Mouse (Mus musculus): Measurements from ENCODE around the gene Hdac9. TPM values are rescaled to one million over a fixed set of nuclear protein-coding genes. Genes with fewer than 3 reads are reported as not detected.
"Not testable (repeated sequence)": the region's sequence is repeated elsewhere in the genome, so short reads cannot be mapped to it uniquely, and the experiment has no call there.

Hdac9 gene
- polyA plus RNA-seq, 1 experiment from 2014 or later: 17.0 TPM

- not testable (repeated sequence) for H3K27me3 ChIP-seq (ENCODE audit: control insufficient read depth, insufficient read depth, low read length); H3K36me3 ChIP-seq (ENCODE audit: control insufficient read depth, insufficient read depth, low read length); DNase-seq; H3K4me2 ChIP-seq (ENCODE audit: low read length); H3K9me3 ChIP-seq (ENCODE audit: control insufficient read depth, low read length); H3K27ac ChIP-seq (replicated peaks; ENCODE audit: low read depth, low read length); ATAC-seq (ENCODE audit: low FRiP score, low TSS enrichment); H3K4me3 ChIP-seq (replicated peaks; ENCODE audit: low read depth, low read length); H3K9ac ChIP-seq (replicated peaks; ENCODE audit: low read length); H3K4me1 ChIP-seq (ENCODE audit: control insufficient read depth, insufficient read depth, low read length)
- 95% methylated on average over 1 of the region's 1 CpGs for WGBS
Measured at GRCm38 (mm10) chr12:34009796-34010195, 907.1 kb downstream of the Hdac9 start.

Other genes with a start within 250 kb of the Hdac9 start
- not detected in 2 replicates for gene Prps1l1, start 67.7 kb upstream of the Hdac9 start, polyA plus RNA-seq (2014; fragmentation: Nextera tagmentation; extraction: Ambion mirVana)
- gene Snx13, start 130.1 kb upstream of the Hdac9 start, polyA plus RNA-seq (2014; fragmentation: Nextera tagmentation; extraction: Ambion mirVana): 27.8 and 34.5 TPM in 2 replicates

Measured in midbrain, embryonic 14.5 days (tissue).